Mouse (Mus musculus) R1 (cell line): ENCODE data around the gene Stox2.
A peak's percentile ranks its signal among the peaks of the same experiment; 100 is the strongest.

Source experiments
- DNase-seq: peaks from one replicate; pipeline ENCODE4 v3.0.0-alpha.2; 2018; ENCODE audit warnings: low read depth, low spot score

Stox2 gene

DNA sequence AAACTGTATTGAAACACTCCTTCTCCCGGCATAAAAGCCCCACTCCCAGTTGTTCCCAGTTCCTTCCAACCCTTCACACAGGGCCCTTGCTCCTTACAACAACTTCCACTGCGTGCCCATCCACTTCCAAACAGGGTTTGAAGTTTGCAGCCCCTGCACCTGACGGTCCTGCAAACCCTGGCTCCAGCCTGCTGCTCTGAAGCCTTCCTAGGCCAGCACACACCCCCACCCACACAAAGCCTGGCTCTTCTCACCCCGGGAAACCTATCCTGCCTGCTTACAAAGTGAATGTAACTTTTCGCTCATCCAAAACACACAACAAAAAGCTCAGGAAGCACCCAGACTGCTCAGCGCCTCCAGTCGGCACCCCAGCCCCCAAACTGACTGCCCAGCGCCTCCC, 37.1 kb downstream of the Stox2 start:
- DNase-seq = no peak

DNA sequence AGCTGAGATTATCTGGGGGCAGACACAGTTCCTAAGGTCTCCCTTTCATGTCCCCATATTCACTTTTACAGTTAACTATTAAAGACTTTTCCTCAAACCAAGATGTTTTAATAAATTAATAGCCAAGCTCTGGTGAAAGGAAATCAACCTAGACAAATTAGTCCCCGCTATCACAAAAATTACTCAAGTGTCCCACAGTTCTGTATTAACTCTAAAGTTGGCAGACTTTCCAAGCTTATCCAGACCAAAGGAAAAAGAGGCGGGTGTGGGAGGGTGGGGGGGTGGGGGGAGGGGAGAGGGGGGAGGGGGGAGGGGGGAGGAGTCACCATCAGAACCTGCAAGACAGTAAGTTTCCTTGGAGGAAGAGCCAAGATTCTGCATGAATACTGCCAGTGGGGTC, 41.3 kb downstream of the Stox2 start:
- no peak for DNase-seq

DNA sequence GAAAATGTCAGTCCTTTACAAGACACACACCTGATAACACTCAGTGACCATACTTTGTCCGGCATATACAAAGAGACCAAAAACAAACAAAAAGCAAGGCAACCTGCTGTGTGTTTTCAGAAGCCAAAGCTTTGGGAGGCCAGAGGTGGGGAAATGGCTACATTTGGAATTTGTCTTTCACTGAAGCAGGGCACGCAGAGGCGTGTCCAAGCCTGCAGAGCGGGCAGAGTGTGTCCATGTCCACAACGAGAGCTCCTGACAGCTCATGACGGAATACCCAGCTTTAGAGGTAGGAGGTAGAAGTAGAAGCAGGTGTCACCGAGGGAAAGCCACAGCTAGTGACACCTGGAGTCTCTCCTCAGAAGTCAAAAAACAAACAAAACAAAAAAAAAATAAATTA, 53.2 kb downstream of the Stox2 start:
- no peak for DNase-seq

DNA sequence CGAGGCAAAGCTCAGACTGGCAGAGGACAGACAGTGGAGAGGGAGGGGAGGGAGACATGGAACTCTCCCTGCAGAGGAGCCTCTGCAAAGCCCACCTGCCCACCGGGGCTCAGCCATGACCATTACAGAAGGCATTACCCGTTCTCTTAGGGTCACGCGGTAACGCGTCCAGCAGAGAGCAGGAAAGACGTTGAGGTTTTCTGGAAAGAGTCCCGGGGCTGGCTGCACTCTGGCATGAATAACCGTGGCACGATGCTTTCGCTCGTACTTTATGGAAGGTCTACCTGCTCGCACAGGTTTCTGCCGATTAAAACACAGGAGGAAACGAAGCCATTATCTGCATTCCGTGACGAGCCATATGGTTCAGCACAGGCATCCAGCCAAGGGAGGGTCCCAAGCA, 53.9 kb downstream of the Stox2 start:
- no peak for DNase-seq

DNA sequence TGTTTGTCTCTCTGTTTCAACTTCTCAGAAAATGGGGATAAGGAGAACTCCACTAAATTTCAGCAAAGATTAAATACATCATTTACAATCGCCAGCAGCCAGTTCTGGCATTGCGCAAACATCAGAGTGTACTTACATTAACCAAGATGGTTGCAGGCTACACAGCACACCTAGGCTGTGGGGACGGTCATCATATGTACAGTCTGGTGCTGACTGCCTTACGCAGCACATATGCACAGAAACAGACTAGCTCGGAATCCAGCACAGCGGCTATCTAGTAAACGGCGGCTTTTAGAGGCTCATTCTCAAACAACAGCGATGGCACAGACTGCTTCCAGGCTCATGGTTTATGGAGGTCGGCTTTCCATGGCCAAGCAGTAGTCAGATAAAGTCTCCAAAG, 54.3 kb downstream of the Stox2 start:
- DNase-seq = no peak

DNA sequence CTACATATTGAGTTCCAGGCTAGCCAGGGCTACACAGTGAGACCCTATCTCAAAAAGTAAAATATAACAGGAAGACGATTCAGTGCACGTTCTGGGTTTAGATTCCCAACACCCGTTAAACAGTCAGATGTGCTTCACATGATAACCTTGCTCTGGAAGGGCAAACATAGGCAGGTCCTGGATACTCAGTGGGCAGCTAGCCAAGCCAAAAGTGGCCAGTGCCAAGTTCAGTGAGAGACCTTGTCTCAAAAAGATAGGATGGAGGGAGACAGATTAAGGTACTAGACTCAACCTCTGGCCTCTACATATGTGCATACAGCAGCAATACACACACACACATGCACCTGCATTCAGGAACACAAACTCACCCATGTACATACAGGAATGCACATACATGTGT, 56.7 kb downstream of the Stox2 start:
- DNase-seq = no peak

DNA sequence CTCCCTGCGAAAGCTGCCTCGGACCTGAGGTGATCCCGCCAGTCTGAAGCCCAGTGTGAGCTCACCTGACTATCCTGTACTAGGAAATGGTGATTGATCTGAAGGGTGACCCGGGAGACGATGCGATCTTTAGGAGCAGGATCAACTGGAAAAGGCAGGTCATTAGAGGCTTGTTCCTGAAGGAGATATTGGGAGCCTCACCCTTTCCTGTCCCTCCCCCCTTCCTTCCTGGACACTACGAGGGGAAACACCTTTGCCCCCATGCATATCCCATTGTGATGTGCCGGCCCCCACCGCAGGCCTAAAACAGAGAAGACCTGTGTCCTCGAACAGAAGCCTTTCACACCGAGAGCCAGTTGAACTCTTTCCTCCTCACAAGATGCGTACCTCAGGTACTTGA, 58.0 kb downstream of the Stox2 start:
- DNase-seq = no peak

DNA sequence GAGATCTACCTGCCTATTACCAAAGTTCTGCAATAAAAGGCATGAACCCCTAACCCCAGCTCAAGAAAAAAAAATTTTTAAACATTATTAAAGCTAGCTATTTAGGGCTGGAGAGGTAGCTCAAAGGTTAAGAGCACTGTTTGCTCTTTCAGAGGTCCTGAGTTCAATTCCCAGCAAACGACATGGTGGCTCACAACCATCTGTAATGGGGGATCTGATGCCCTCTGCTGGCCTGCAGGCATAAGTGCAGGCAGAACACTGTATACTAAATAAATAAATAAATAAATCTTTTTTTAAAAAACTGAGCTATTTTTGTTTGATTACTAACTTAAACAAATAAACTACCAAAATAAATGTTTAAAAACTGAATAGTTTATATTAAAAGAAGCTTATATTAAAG, 60.4 kb downstream of the Stox2 start:
- peak; percentile 42 for DNase-seq

DNA sequence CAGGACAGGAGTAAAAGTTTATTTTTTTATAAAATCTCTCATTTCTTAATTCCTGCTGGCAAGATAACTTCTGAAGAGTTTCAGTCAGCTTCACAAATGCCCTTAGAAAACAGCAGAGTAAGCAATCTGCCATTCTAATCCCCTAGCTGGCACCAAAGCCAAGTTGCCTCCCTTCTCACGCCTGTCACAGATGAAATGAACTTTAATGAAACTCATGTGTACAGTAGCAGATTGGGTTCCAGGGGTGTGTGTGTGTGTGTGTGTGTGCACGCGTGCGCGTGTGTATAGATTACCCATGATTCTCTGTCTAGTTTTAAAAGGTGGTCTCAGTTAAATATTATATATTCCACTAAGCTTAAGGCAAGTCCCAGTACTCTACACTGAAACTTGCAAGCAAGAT, 62.0 kb downstream of the Stox2 start:
- no peak for DNase-seq

DNA sequence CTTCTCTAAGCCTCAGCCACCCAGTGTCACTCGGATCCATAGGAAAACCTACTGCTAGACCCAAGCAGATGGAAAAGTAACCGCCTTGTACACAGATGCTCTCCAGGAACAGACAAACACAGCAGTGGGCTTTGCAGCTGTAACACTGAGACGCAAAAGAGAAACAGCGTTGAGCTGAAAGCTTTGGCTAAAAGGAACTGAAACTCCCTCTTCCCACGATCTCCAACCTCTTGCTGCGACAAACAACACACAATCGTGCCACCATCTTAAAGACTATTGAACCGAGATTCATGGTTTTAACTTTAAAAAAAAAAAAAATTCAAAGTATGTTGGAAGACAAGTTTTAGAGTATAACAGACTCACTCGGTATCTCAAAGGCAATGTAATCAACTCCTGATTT, 62.5 kb downstream of the Stox2 start:
- no peak for DNase-seq

DNA sequence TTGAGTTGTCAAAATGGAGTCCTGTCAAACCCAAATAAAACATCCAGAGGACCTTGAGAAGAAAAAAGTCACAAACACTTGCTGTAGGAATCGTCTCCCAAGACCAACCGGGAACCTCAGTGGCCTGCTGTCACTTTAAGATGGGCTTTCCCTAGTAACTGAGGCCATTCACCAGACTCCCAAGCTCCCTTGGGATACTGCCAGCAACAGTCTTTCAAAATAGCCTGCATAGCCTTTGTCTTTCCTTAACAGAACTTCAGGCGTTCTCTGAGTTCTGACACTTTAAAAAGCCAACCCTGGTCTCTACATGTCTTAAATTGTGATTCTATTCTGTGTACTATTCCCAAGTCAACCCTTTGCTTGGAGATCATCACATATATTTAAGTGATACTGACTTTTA, 64.9 kb downstream of the Stox2 start:
- DNase-seq = no peak

DNA sequence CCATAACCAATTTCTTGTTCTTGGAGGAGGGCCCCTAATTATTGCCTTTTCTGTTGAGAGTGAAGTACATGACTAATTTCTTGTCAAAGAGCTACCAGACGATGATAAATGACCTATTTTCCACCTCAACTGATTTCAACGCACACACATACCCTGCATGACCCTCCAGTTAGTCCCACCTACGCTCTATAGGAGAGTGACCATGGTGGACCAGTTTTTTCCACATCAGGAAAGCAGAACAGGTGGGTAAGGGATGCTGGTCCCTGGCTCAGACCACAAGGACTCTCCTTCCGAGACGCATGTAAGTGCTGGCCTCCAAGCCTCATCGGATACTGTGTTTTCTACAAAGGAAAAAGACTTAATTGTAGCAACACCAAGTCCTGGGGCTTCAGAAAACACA, 65.4 kb downstream of the Stox2 start:
- DNase-seq = no peak

DNA sequence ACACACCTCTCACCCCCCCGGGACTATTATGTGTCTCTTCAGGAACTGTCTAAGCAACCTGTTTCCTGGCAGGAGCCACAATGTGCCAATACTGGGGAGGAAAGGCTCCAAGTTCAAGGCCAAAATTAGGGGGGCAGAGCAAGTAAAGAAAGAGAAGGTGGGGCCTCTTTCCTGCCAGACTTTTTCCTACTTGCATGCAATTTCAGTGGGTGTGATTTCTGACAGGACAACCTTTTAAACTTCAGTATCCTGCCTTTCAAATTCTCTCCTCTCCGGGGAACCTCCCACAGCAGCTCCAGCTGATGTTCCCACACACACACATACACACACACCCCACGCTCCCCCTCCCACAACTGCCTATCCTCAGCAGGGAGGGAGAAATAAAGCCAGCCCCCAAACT, 66.1 kb downstream of the Stox2 start:
- no peak for DNase-seq

DNA sequence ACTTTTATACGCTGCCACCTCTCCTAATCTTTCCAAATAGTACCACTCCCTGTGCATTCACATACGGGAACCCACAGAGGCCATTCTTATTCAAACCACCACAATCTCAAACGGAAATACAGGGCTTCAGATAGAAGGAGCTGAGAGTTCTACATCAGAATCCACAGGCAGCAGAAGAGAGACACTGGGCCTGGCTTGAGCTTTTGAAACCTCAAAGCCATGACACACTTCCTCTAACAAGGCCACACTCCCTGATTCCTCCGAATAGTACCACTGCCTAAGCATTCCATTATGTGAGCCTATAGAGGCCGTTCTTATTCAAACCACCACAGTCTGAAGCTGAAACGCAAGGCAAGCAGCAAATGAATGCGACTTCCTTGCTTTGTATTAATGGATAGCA, 69.5 kb downstream of the Stox2 start:
- peak; percentile 72 for DNase-seq

DNA sequence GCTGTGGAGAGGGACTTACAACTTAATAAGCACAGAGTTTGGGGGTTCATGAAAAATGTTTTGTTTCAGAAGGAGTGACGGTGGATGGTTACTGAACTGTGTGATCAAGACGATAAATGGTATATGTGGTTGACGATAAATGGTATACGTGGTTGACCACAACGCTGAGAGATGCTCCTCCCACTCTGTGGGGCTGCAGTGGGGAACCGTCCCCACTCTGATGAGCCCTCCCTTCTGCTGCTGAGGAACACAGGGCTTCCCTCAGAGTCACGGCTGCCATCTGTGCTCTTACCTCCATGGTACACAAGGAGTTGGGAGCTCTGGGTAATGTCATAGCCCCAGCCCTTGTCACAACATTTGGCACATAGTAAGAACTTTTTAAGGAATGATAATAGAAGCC, 72.4 kb downstream of the Stox2 start:
- DNase-seq = no peak

DNA sequence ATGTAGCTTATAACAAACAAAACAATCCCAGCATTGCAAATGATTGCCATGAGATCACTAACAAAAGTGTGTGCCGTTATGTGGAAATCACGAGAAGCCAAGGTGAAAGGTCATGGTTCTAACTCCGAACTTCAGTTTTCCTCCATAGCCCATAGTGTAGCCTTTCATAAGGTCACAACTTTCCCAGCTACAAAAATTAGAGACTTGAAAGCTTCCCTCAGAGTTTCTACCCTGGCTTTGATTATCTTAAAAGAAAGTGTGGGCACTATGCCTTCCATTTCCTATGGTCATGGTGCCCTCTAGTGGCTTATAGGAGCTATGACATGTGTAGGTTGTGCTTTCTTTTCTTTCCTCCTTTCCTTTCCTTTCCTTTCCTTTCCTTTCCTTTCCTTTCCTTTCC, 74.6 kb downstream of the Stox2 start:
- DNase-seq = peak; percentile 63

DNA sequence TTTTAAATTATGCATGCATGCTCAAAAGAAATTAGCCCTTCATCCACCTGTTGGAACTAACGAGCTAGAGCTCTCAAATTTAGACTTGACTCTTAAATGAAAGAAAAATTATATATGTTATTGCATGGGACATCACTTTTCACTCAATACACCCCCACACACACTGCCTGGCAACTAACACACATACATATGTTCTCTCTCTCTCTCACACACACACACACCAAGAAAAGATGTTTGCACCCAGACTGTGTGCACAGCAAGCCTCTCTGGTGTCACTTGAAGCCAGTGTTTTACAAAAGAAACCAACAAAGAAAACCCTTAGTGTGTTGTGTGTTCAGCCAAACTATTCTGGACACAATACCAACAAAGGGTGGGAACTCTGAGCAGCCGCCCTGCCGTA, 75.1 kb downstream of the Stox2 start:
- no peak for DNase-seq

DNA sequence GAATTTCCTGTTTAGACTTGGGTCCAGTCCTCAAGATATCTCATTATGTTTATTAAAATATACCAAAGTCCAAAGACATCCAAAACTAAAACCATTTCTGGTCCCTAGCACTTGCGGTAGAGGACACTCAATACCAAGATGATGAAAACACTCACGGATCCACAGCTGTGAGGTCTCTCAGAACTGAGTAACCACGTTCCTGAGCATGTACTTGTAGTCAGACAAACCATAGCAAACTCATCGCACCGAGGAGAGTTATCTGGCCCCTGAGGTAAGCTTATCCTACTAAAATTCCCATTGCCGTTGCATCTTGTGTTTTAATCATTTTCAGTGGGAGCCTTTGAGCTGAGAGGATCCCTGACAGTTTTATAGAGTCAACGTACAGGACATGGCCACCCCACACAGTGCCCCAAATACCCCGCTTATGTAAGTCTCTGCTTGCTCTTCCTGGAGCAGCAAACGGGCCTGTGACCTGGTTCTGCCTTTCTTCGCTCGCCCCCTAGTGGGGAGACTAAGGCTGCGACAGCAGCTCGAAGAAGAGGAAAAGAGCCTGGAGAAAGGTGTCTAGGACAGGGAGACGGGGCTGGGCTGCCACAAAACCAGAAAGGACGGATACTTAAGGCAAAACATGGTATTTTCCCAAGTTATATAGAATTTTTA, 75.6 kb downstream of the Stox2 start:
- DNase-seq = peak; percentile 87

DNA sequence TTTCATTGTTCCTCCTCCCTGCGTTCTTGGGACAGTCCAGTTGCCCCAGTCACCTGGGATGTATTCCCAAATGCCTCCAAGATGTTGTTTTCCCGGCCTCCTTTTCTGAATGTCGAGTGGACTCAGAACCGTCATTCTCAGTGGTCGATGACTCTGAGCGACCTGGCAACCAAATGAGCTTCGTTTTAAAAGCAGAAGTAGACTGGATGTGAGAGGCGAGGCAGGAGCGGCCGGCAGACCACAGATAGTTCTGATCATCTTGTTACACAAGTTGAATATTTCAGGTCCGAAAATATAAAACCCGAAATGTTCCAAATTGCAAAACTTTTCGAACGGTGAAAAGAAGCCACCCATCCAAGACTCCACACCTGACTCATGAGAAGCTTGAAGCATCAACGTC, 76.2 kb downstream of the Stox2 start:
- DNase-seq = no peak

DNA sequence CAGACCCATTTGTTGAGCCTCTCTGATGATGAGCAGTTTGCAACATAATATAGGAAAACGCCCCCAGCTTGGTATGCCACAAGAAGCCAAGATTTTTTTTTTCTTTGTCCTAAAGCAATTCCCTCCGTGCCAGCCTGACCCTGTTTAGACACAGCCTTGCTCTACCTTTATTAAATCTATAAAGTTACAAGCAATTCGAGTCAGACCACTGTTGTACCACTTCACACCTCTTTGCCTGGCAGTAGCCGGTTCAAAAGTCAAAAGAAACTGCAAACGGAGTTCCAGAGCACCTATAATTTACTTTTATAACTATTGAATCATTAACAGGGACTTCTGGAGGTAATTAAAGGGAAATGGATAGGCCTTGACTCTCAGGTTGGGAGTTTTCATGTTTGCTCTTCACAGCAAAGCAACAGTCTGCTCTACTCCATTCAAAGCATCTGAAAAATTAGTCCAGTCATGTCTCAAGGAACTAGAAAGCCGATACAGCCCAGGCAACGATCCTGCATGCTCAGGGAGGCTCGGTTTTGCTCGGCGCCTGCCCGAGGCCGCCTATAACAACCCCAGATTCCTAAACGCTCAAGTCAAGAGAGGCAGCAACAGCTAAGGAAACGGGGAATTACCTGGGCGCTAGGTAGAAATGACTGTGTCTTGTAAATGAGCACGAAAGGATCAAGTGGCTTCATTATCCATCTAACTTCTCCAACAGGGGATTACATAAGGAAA, 77.0 kb downstream of the Stox2 start:
- DNase-seq = no peak

DNA sequence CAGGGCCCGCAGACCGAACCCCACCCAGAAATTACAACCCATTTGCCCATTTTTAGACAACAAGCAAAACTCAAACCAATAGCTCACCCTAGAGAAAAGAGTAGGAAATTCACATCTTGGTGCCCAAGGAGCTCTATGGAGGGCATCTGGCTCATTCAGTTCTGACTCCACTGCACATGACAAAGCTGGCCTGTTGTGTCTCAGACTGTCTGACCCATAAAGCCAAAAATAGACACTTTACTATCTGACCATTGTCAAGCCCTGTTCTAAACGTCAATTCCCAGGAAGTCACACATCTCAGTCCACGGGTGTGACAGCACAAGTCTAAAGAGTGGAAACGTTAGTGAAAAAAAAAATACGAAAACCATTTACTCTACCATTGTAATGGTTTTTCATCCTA, 79.1 kb downstream of the Stox2 start:
- no peak for DNase-seq

DNA sequence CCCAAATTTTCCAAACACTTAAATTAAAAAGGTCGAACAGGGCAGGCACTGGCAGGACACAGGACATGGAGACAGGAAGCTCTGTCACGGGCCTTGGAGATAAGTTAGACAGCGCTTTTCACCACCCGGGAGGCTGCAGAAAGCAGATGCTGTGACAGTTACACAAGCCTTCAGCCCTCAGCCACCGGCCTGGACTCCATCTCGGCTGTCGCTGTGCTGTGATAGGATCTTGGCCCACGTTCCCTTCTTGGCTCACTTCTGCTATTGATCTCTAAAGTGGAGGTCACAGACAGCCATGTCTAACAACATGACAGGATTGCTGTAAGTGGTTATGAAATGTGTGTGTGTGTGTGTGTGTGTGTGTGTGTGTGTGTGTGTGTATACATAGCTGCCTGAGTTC, 82.9 kb downstream of the Stox2 start:
- no peak for DNase-seq

DNA sequence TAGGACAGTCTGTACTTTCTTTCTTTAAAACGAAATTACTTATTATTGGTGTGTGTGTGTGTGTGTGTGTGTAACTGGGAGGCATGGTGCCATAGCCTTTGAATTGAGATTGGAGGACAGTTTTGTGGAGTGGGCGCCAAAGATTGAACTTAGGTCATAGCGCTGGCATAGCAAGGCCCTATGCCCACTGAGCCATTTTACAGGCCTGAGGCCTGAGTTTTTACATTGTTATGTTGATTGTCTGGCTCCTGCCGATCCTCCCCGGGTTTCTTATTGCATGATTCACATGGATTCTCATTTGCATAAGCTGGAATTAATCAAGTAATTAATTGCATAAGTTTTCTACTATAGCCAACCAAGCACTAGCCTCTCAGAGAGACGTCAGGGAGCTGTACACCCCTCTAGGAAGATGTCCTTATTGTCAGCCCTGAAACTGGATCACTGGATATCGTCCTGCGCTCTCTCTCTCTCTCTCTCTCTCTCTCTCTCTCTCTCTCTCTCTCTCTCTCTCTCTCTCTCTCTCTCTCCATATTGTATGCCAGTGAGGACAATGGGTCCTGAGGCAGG, 90.7 kb downstream of the Stox2 start:
- DNase-seq = no peak
